Mouse (Mus musculus) stomach, embryonic 16.5 days (tissue): ENCODE data around the gene Npepl1. TPM values are rescaled to one million over a fixed set of nuclear protein-coding genes. Genes with fewer than 3 reads are reported as not detected.

ENCODE experiments used
- ATAC-seq: fragments of 200-750 bp; cut with Nextera tagmentation; 2 replicates; pipeline ENCODE4 v1.8.0; 2017; ENCODE audit warnings: moderate number of reproducible peaks, moderate TSS enrichment; ENCODE audit not compliant: insufficient read depth, low FRiP score
- H3K27ac ChIP-seq: fragments of 300-500 bp; sonication (generic); 2 replicates; pipeline ENCODE4 v1.5.1; 2014; ENCODE audit warnings: low read length
- H3K27me3 ChIP-seq: fragments of 300-500 bp; sonication (generic); 2 replicates; pipeline ENCODE4 v1.6.1; 2014; ENCODE audit warnings: low read length, control low read depth, mixed read lengths; ENCODE audit not compliant: control insufficient read depth, insufficient read depth
- H3K36me3 ChIP-seq: fragments of 300-500 bp; sonication (generic); 2 replicates; pipeline ENCODE4 v1.6.1; 2014; ENCODE audit warnings: low read length; ENCODE audit not compliant: control insufficient read depth, insufficient read depth
- H3K4me1 ChIP-seq: fragments of 300-500 bp; sonication (generic); 2 replicates; pipeline ENCODE4 v1.6.1; 2014; ENCODE audit warnings: low read length, control low read depth, mixed read lengths; ENCODE audit not compliant: control insufficient read depth, insufficient read depth
- H3K4me2 ChIP-seq: fragments of 300-500 bp; sonication (generic); 2 replicates; pipeline ENCODE4 v1.6.1; 2014; ENCODE audit warnings: low read depth, low read length, mixed read lengths
- H3K4me3 ChIP-seq: fragments of 300-500 bp; sonication (generic); replicated peaks from 2 replicates; pipeline ENCODE4 v1.5.1; 2014; ENCODE audit warnings: mild to moderate bottlenecking, low read length
- H3K9ac ChIP-seq: fragments of 300-500 bp; sonication (generic); 2 replicates; pipeline ENCODE4 v1.6.1; 2014; ENCODE audit warnings: low read length
- H3K9me3 ChIP-seq: fragments of 300-500 bp; sonication (generic); replicated peaks from 2 replicates; pipeline ENCODE4 v1.6.1; 2016; ENCODE audit warnings: low read length, control low read depth; ENCODE audit not compliant: control insufficient read depth
- WGBS: fragments of 180-500 bp; shearing (Covaris S2); extraction: QIAGEN DNeasy Blood & Tissue Kit; methylation state at CpG from one replicate; pipeline ENCODE4 v1.1.7; 2014; 5-methylcytosine and 5-hydroxymethylcytosine counted together
- polyA plus RNA-seq: library from polyadenylated mRNA; unstranded; fragments of >200 nt; fragmentation: Nextera tagmentation; extraction: Ambion mirVana; gene quantifications from 2 replicates; pipeline ENCODE4 v1.2.1, GENCODE M21; 2015

The Npepl1 gene
- polyA plus RNA-seq, 1 experiment from 2014 or later, result 55.1 TPM

GRCm38 (mm10) chr2:174130468-174131097, 20.4 kb downstream of the Npepl1 start:
- ATAC-seq, result no peak
- no peak overlapping the region for H3K27ac ChIP-seq
- H3K9me3 ChIP-seq, result 0 out of 2 replicates have a peak, but pooled peaks cover 2% of the 10 kb centered on the region
- H3K27me3 ChIP-seq, result no peaks in the 10 kb centered on the region
- H3K4me1 ChIP-seq, result peaks cover 7% of the 10 kb centered on the region; the same call in 1 of the 2 replicates
- H3K4me3 ChIP-seq, result no peak overlapping the region
- 77% methylated on average over 8 of the region's 8 CpGs for WGBS
- H3K9ac ChIP-seq, result no peak overlapping the region
- H3K4me2 ChIP-seq, result no peak overlapping the region
- no peaks in the 10 kb centered on the region for H3K36me3 ChIP-seq

GRCm38 (mm10) chr2:174132413-174132969, 22.3 kb downstream of the Npepl1 start:
- ATAC-seq, result no peak
- H3K4me2 ChIP-seq, result no peak overlapping the region
- H3K27ac ChIP-seq, result no peak overlapping the region
- no peaks in the 10 kb centered on the region for H3K9me3 ChIP-seq
- H3K4me1 ChIP-seq, result 0 out of 2 replicates have a peak, but pooled peaks cover 6% of the 10 kb centered on the region
- no peaks in the 10 kb centered on the region for H3K27me3 ChIP-seq
- WGBS, result 67% methylated on average over 8 of the region's 8 CpGs
- H3K9ac ChIP-seq, result no peak overlapping the region
- H3K4me3 ChIP-seq, result no peak overlapping the region
- H3K36me3 ChIP-seq, result no peaks in the 10 kb centered on the region

GRCm38 (mm10) chr2:174159035-174159434, 48.9 kb downstream of the Npepl1 start:
- WGBS, result 68% methylated on average over 10 of the region's 10 CpGs
- Histone ChIP-seq H3K9ac (no peak overlapping the region), H3K36me3 (no peaks in the 10 kb centered on the region), H3K4me2 (no peak overlapping the region), H3K27me3 (no peaks in the 10 kb centered on the region), H3K27ac (no peak overlapping the region), H3K9me3 (no peaks in the 10 kb centered on the region), H3K4me3 (no peak overlapping the region), H3K4me1 (no peaks in the 10 kb centered on the region)
- ATAC-seq, result no peak

GRCm38 (mm10) chr2:174160461-174160860, 50.3 kb downstream of the Npepl1 start:
- Histone ChIP-seq H3K9me3 (no peaks in the 10 kb centered on the region), H3K9ac (no peak overlapping the region), H3K4me1 (no peaks in the 10 kb centered on the region), H3K27ac (no peak overlapping the region), H3K27me3 (no peaks in the 10 kb centered on the region), H3K36me3 (no peaks in the 10 kb centered on the region), H3K4me2 (no peak overlapping the region), H3K4me3 (no peak overlapping the region)
- WGBS, result 57% methylated on average over 3 of the region's 3 CpGs
- ATAC-seq, result no peak

Other genes starting within 250 kb of the Npepl1 start
- gene Stx16, start 34.0 kb upstream of the Npepl1 start, polyA plus RNA-seq, result 12.8 and 14.8 TPM in 2 replicates
- gene Gnas, start 174.0 kb downstream of the Npepl1 start, polyA plus RNA-seq, result 581 and 721 TPM in 2 replicates
- gene Gm20721, start 236.4 kb downstream of the Npepl1 start, polyA plus RNA-seq, result 34.1 and 63.1 TPM in 2 replicates